Mouse (Mus musculus): ENCODE measurements at regions not wholly inside any gene's neighbourhood (a gene's known extent, or its start where the extent isn't known, plus 50 kb on each side); places are given as distances from the start of the nearest gene placed in this dataset.

DNA sequence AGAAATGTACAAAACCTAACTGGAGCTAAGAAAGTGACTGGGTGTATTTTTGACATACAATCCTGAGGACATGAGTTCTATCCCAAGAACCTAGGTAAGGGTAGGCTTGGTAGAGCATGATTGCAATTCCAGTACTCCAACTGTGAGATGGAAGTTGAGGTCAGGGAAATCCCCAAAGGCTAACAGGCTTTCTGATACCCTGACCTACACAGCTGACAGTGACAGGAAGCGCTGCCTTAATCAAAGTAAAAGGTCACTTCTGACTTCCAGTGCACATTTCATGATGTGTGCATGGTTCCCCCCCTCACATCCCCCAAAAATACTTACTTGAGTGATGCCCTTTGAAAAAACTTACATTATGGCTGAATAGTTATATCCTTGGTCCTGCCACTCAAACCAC, 312.6 kb upstream of the Pitrm1 start:
- TF ChIP-seq CTCF (IDR thresholded peaks at IDR 0.05) (no peak), EP300 (IDR thresholded peaks at IDR 0.05; ENCODE audit: insufficient read depth, low read depth, low read length) (no peak)

All from heart, adult 2 months (tissue).